Mouse (Mus musculus): ENCODE results near the gene Arfgef3. TPM values are rescaled to one million over a fixed set of nuclear protein-coding genes. Genes with fewer than 3 reads are reported as not detected.
A peak's percentile ranks its signal among the peaks of the same experiment; 100 is the strongest.
"Not testable (repeated sequence)": the region's sequence is repeated elsewhere in the genome, so short reads cannot be mapped to it uniquely, and the experiment has no call there.

The Arfgef3 gene
- polyA plus RNA-seq, 1 experiment from 2014 or later, result 0.07 TPM

DNA sequence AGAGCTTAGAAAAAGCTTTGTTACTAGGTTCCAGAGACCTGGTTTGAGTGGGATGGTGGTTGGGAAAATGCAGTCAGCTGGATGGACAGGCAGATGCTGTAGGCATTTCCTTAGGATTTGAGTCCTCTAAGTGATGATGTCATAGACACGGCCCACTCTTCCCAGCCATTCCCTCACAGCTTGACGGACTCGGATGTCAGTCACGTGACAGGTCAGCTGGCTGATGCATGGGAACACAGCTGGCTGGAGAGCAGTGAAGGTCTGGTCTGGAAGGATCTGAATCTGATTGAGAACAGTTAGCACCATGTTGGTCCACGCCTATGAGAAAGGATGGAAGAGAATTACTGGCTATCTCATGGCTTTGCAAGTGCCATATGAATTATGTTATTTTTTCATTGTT is 154.3 kb downstream of the Arfgef3 start:
- WGBS, result 82% methylated on average over 5 of the region's 5 CpGs

GRCm38 (mm10) chr10:18584188-18584587 is 159.6 kb downstream of the Arfgef3 start:
- Histone ChIP-seq H3K4me2 (no peak overlapping the region), H3K9ac (ENCODE audit: low read depth, low read length) (no peak overlapping the region), H3K9me3 (ENCODE audit: control insufficient read depth, low read length) (no peaks in the 10 kb centered on the region), H3K36me3 (ENCODE audit: control insufficient read depth, insufficient read depth, low read length) (no peaks in the 10 kb centered on the region), H3K4me3 (ENCODE audit: low read depth, low read length) (no peak overlapping the region), H3K27ac (ENCODE audit: low read depth, low read length) (no peak overlapping the region), H3K27me3 (replicated peaks; ENCODE audit: control insufficient read depth, insufficient read depth, low read length) (no peaks in the 10 kb centered on the region), H3K4me1 (replicated peaks; ENCODE audit: control insufficient read depth, insufficient read depth, low read length) (no peaks in the 10 kb centered on the region)
- WGBS, result 42% methylated on average over 7 of the region's 7 CpGs
- no peak for DNase-seq (ENCODE audit: low spot score)
- no peak for ATAC-seq (replicated peaks; ENCODE audit: low FRiP score)

More for the DNA sequence above, 154.3 kb downstream of the Arfgef3 start:
- Histone ChIP-seq H3K27ac (ENCODE audit: low read depth, low read length) (no peak overlapping the region), H3K4me1 (replicated peaks; ENCODE audit: control insufficient read depth, insufficient read depth, low read length) (no peaks in the 10 kb centered on the region), H3K4me3 (ENCODE audit: low read depth, low read length) (no peak overlapping the region), H3K36me3 (ENCODE audit: control insufficient read depth, insufficient read depth, low read length) (no peaks in the 10 kb centered on the region), H3K27me3 (replicated peaks; ENCODE audit: control insufficient read depth, insufficient read depth, low read length) (no peaks in the 10 kb centered on the region), H3K4me2 (no peak overlapping the region), H3K9ac (ENCODE audit: low read depth, low read length) (no peak overlapping the region), H3K9me3 (ENCODE audit: control insufficient read depth, low read length) (no peaks in the 10 kb centered on the region)
- DNase-seq (ENCODE audit: low spot score) (no peak), ATAC-seq (replicated peaks; ENCODE audit: low FRiP score) (no peak)

GRCm38 (mm10) chr10:18572581-18572980 is 171.2 kb downstream of the Arfgef3 start:
- H3K27ac ChIP-seq (ENCODE audit: low read depth, low read length), result no peak overlapping the region
- DNase-seq (ENCODE audit: low spot score) (no peak), ATAC-seq (replicated peaks; ENCODE audit: low FRiP score) (no peak)
- no peak overlapping the region for H3K4me3 ChIP-seq (ENCODE audit: low read depth, low read length)
- H3K36me3 ChIP-seq (ENCODE audit: control insufficient read depth, insufficient read depth, low read length), result no peaks in the 10 kb centered on the region
- WGBS, result 56% methylated on average over 2 of the region's 2 CpGs
- no peaks in the 10 kb centered on the region for H3K27me3 ChIP-seq (replicated peaks; ENCODE audit: control insufficient read depth, insufficient read depth, low read length)
- H3K4me1 ChIP-seq (replicated peaks; ENCODE audit: control insufficient read depth, insufficient read depth, low read length), result no peaks in the 10 kb centered on the region
- H3K4me2 ChIP-seq, result no peak overlapping the region
- H3K9me3 ChIP-seq (ENCODE audit: control insufficient read depth, low read length), result no peaks in the 10 kb centered on the region
- H3K9ac ChIP-seq (ENCODE audit: low read depth, low read length), result no peak overlapping the region

DNA sequence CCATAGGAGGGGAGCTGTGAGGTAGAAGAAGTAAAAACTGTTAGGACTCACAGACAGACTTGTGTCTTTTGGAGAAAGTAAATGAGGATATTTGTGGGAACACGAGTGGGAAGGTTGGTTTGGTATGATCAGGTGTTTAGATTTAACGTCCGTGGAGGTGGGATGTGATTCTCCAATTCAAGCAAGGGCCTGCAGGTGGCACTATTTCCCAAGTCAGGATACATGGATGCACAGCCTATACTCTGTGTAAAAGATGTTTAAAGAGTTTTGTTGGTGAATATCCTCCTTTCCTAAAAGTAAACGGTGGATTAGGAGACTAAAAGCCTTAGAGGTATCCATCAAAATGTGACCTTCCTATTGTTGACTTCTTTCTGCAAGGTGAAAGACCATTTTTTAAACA is 180.8 kb downstream of the Arfgef3 start:
- no peaks in the 10 kb centered on the region for H3K27me3 ChIP-seq (replicated peaks; ENCODE audit: control insufficient read depth, insufficient read depth, low read length)
- H3K27ac ChIP-seq (ENCODE audit: low read depth, low read length), result no peak overlapping the region
- H3K4me3 ChIP-seq (ENCODE audit: low read depth, low read length), result no peak overlapping the region
- H3K4me1 ChIP-seq (replicated peaks; ENCODE audit: control insufficient read depth, insufficient read depth, low read length), result no peaks in the 10 kb centered on the region
- no peak for DNase-seq (ENCODE audit: low spot score)
- H3K9me3 ChIP-seq (ENCODE audit: control insufficient read depth, low read length), result no peaks in the 10 kb centered on the region
- no peak overlapping the region for H3K4me2 ChIP-seq
- no peaks in the 10 kb centered on the region for H3K36me3 ChIP-seq (ENCODE audit: control insufficient read depth, insufficient read depth, low read length)
- no peak overlapping the region for H3K9ac ChIP-seq (ENCODE audit: low read depth, low read length)
- WGBS, result 5% methylated on average over 4 of the region's 4 CpGs
- ATAC-seq (replicated peaks; ENCODE audit: low FRiP score), result no peak

GRCm38 (mm10) chr10:18561445-18561844 is 182.3 kb downstream of the Arfgef3 start:
- 49% methylated on average over 5 of the region's 5 CpGs for WGBS
- H3K4me3 ChIP-seq (ENCODE audit: low read depth, low read length), result no peak overlapping the region

DNA sequence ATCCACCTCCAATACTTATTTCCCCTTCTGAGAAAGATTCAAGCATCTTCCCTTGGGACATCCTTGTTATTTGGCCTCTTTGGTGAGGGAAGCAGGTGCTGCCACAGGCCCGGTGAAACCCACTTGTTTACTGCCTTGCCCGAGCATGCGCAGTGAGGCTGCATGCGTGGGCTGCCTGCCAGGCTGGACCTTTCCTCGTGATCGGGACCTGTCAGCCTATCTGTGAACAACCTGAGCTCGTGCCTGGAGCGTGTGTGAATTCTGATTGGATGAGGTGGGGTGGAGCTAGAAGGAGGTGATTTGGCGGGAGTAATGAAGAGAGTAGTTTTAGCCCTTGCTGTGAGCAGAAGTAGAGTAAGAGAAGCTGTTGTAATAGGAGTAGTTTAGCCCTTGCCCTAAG is 184.7 kb downstream of the Arfgef3 start:
- not testable (repeated sequence) for H3K27ac ChIP-seq (ENCODE audit: low read depth, low read length); H3K36me3 ChIP-seq (ENCODE audit: control insufficient read depth, insufficient read depth, low read length); H3K4me1 ChIP-seq (replicated peaks; ENCODE audit: control insufficient read depth, insufficient read depth, low read length); H3K9ac ChIP-seq (ENCODE audit: low read depth, low read length); H3K9me3 ChIP-seq (ENCODE audit: control insufficient read depth, low read length); H3K27me3 ChIP-seq (replicated peaks; ENCODE audit: control insufficient read depth, insufficient read depth, low read length); H3K4me2 ChIP-seq; H3K4me3 ChIP-seq (ENCODE audit: low read depth, low read length); DNase-seq (ENCODE audit: low spot score); ATAC-seq (replicated peaks; ENCODE audit: low FRiP score)
- 78% methylated on average over 9 of the region's 9 CpGs for WGBS

More at GRCm38 (mm10) chr10:18561445-18561844, 182.3 kb downstream of the Arfgef3 start:
- DNase-seq (ENCODE audit: low spot score) (no peak), ATAC-seq (replicated peaks; ENCODE audit: low FRiP score) (no peak)
- H3K4me1 ChIP-seq (replicated peaks; ENCODE audit: control insufficient read depth, insufficient read depth, low read length), result no peaks in the 10 kb centered on the region
- no peaks in the 10 kb centered on the region for H3K36me3 ChIP-seq (ENCODE audit: control insufficient read depth, insufficient read depth, low read length)
- H3K9me3 ChIP-seq (ENCODE audit: control insufficient read depth, low read length), result no peaks in the 10 kb centered on the region
- H3K27ac ChIP-seq (ENCODE audit: low read depth, low read length), result no peak overlapping the region
- no peaks in the 10 kb centered on the region for H3K27me3 ChIP-seq (replicated peaks; ENCODE audit: control insufficient read depth, insufficient read depth, low read length)
- H3K9ac ChIP-seq (ENCODE audit: low read depth, low read length), result no peak overlapping the region
- no peak overlapping the region for H3K4me2 ChIP-seq

GRCm38 (mm10) chr10:18549321-18550216 is 194.2 kb downstream of the Arfgef3 start:
- no peak for ATAC-seq (replicated peaks; ENCODE audit: low FRiP score)
- H3K4me1 ChIP-seq (replicated peaks; ENCODE audit: control insufficient read depth, insufficient read depth, low read length), result no peaks in the 10 kb centered on the region
- H3K4me3 ChIP-seq (ENCODE audit: low read depth, low read length), result peak overlapping the region; percentile 38
- no peaks in the 10 kb centered on the region for H3K27me3 ChIP-seq (replicated peaks; ENCODE audit: control insufficient read depth, insufficient read depth, low read length)
- WGBS, result 13% methylated on average over 34 of the region's 35 CpGs
- no peak overlapping the region for H3K9ac ChIP-seq (ENCODE audit: low read depth, low read length)
- peak overlapping the region; percentile 65 for H3K4me2 ChIP-seq
- no peaks in the 10 kb centered on the region for H3K9me3 ChIP-seq (ENCODE audit: control insufficient read depth, low read length)
- no peak overlapping the region for H3K27ac ChIP-seq (ENCODE audit: low read depth, low read length)
- no peak for DNase-seq (ENCODE audit: low spot score)
- no peaks in the 10 kb centered on the region for H3K36me3 ChIP-seq (ENCODE audit: control insufficient read depth, insufficient read depth, low read length)

GRCm38 (mm10) chr10:18547381-18547780 is 196.4 kb downstream of the Arfgef3 start:
- no peak overlapping the region for H3K4me2 ChIP-seq
- H3K27me3 ChIP-seq (replicated peaks; ENCODE audit: control insufficient read depth, insufficient read depth, low read length), result no peaks in the 10 kb centered on the region
- DNase-seq (ENCODE audit: low spot score) (no peak), ATAC-seq (replicated peaks; ENCODE audit: low FRiP score) (no peak)
- no peaks in the 10 kb centered on the region for H3K9me3 ChIP-seq (ENCODE audit: control insufficient read depth, low read length)
- no peak overlapping the region for H3K9ac ChIP-seq (ENCODE audit: low read depth, low read length)
- H3K4me1 ChIP-seq (replicated peaks; ENCODE audit: control insufficient read depth, insufficient read depth, low read length), result no peaks in the 10 kb centered on the region
- no peak overlapping the region for H3K4me3 ChIP-seq (ENCODE audit: low read depth, low read length)
- 83% methylated on average over 4 of the region's 4 CpGs for WGBS
- H3K36me3 ChIP-seq (ENCODE audit: control insufficient read depth, insufficient read depth, low read length), result no peaks in the 10 kb centered on the region
- no peak overlapping the region for H3K27ac ChIP-seq (ENCODE audit: low read depth, low read length)

DNA sequence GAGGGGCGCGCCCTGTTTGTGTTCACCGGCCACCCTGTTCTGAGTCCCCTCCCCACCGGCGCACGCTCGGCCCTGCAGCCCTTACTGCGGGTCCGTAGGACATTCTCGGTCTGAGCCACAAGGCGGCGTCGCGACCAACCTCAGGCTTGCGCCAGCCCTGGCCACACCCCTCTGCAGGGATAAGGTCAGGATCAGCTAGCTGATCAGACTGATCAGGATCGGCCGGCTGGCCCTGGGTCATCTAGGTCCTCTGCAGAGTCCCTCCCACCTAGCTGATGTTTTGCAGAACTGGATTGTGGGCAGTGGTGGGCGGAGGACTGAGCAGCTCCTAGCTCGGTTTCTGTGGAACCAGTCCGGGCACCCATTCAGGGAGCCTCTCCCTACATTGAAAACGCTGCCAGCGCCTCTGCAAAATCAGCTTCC is 197.9 kb downstream of the Arfgef3 start, which contains the start of gene Hebp2:
TSS of gene Hebp2 (minus strand) at position 264 of the 423 bp plus-strand sequence.
- DNase-seq (ENCODE audit: low spot score) (peak; percentile 74), ATAC-seq (replicated peaks; ENCODE audit: low FRiP score) (peak; percentile 85)
- under 1% methylated on average over 22 of the region's 22 CpGs for WGBS
- Histone ChIP-seq H3K27ac (ENCODE audit: low read depth, low read length) (no peak within 1 kb of the TSS), H3K9me3 (ENCODE audit: control insufficient read depth, low read length) (no peaks in the 10 kb centered on the region), H3K27me3 (replicated peaks; ENCODE audit: control insufficient read depth, insufficient read depth, low read length) (no peaks in the 10 kb centered on the region), H3K4me1 (replicated peaks; ENCODE audit: control insufficient read depth, insufficient read depth, low read length) (no peaks in the 10 kb centered on the region), H3K36me3 (ENCODE audit: control insufficient read depth, insufficient read depth, low read length) (no peaks in the 10 kb centered on the region), H3K9ac (ENCODE audit: low read depth, low read length) (peak within 1 kb of the TSS; percentile 42; the same call in 1 of the 2 replicates), H3K4me2 (peak within 1 kb of the TSS; percentile 72), H3K4me3 (ENCODE audit: low read depth, low read length) (peak within 1 kb of the TSS; percentile 51)

All from liver, embryonic 11.5 days (tissue).